Mouse (Mus musculus) subcutaneous adipose tissue, adult 2 months (tissue): ENCODE results near the gene Mmgt2. TPM values are rescaled to one million over a fixed set of nuclear protein-coding genes. Genes with fewer than 3 reads are reported as not detected.

Experiments
- polyA plus RNA-seq: library from polyadenylated mRNA; depleted of rRNA; stranded (reverse); fragments of >200 nt; gene quantifications from 2 replicates; pipeline ENCODE4 v1.2.3, GENCODE M21; 2012; ENCODE audit warnings: low replicate concordance; rRNA removed

Mmgt2 gene
- polyA plus RNA-seq, result 8.0 and 53.5 TPM in 2 replicates

DNA sequence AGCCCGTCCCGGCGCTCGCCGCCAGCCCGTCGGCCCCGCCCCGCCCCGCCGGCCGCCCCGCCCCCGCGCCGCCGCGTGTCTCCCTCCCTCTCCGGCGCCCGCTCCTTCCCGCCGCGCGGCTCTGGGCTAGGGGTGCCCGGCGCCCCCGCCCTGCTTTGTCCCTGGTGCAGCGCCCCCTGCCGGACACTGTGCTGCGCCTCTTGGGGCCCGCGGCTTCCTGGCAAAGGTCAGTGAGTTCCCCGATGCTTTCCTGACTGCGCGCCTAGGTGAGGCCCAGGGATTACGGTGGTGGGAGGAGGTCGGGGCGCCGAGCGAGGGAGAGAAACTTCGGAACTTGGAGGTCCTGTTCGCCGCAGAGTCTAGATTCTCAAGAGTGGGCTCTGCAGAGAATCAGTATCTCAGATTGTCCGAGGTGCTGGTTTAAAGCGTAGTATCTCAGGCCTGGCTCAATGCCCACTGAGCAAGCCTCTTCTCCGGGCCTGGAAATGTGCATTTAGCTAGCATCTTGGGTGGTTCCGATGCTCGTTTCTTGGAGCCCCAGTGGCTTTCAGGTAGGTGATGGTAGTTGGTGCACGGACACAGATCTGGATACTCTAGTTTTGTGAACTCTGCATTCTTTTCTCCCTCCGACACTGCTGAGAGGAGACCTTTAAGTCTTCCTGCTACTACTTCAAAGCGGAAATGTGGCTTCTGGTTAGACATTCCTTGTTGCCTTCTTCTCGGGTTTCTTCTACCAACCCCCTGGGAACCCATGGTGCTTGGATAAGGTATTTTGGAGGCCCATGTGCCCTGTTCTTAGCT lies at the start of gene Mmgt2:
Gene Mmgt2, plus strand, starts transcription at position 74 of the 801 bp plus-strand sequence.

DNA sequence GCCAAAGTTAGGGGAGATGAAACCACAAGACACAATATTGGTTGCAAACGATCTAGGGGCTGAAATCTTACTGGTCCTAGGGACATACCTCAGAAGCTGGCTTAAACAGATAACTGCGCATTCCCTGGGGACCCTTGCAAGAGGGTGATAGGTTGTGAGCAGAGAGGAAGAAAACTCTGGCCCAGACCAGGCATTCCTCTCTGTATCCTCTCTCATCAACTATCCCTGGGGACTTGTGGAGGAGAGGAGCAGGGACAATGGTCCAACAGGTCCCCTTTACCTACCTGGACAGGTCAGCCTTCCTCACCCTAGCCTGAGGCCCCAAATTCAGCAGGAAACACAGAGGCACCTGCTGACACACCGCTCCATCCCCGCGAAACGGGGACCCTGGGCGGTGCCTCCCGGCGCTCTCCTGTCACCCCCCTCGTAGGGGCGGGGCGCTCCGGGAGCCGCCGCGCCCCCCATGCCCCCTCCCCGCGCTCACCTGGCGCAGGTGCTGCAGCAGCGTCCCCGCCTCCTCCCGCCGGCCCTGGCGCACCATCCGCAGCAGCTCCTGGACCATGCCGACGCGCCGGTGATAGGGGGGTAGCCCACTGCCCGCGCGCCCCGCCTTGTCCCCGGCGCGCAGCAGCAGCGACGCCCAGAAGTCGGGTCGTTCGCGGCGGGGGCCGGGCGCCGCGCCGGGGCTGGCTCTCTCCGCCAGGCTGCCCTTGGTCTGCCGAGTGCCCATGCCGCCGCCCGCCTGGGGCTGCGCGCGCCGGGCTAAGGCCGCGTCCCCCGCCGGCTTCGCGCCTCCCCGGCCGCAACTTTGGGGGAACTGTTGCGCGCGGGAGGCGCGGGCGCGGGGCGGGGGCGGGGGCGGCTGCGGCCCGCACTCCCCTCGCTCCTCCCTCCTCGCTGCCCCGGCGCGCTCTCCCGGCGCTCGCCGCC lies 538 bp upstream of the Mmgt2 start, which contains the start of gene Lrrc75a:
Gene Lrrc75a, minus strand, starts transcription at position 863 of the 930 bp plus-strand sequence.

Other genes starting within 250 kb of the Mmgt2 start
- 11.1 and 11.2 TPM in 2 replicates for gene Pigl, start 190.2 kb upstream of the Mmgt2 start, polyA plus RNA-seq
- 125 and 143 TPM in 2 replicates for gene Ncor1, start 190.1 kb upstream of the Mmgt2 start, polyA plus RNA-seq
- 39.3 and 53.6 TPM in 2 replicates for gene Cenpv, start 109.4 kb upstream of the Mmgt2 start, polyA plus RNA-seq
- 1,963 and 2,031 TPM in 2 replicates for gene Ubb, start 97.5 kb upstream of the Mmgt2 start, polyA plus RNA-seq
- 14.3 and 27.2 TPM in 2 replicates for gene Trpv2, start 74.2 kb upstream of the Mmgt2 start, polyA plus RNA-seq
- 5.4 and 21.2 TPM in 2 replicates for gene Lrrc75a, start 141 bp upstream of the Mmgt2 start, polyA plus RNA-seq
- 1.7 and 3.8 TPM in 2 replicates for gene Zfp287, start 83.2 kb downstream of the Mmgt2 start, polyA plus RNA-seq
- gene Gm10428, start 104.4 kb downstream of the Mmgt2 start, polyA plus RNA-seq, result not detected in 2 replicates
- gene Zfp286, start 140.8 kb downstream of the Mmgt2 start, polyA plus RNA-seq, result 0.83 and 4.6 TPM in 2 replicates
- gene Trim16, start 171.6 kb downstream of the Mmgt2 start, polyA plus RNA-seq, result 10.5 and 10.9 TPM in 2 replicates
- 0.41 and 0.52 TPM in 2 replicates for gene Fbxw10, start 198.4 kb downstream of the Mmgt2 start, polyA plus RNA-seq
- 15.8 and 19.9 TPM in 2 replicates for gene Tvp23b, start 230.8 kb downstream of the Mmgt2 start, polyA plus RNA-seq